Mouse (Mus musculus): ENCODE measurements around the gene Pgs1.

Gene Pgs1

GRCm38 (mm10) chr11:118034395-118034794 lies 48.3 kb downstream of the Pgs1 start:
- in situ Hi-C loops (cut with MboI, MseI) = no loop called here

GRCm38 (mm10) chr11:118035068-118035467 lies 49.0 kb downstream of the Pgs1 start:
- in situ Hi-C loops (cut with MboI, MseI) = no loop called here

DNA sequence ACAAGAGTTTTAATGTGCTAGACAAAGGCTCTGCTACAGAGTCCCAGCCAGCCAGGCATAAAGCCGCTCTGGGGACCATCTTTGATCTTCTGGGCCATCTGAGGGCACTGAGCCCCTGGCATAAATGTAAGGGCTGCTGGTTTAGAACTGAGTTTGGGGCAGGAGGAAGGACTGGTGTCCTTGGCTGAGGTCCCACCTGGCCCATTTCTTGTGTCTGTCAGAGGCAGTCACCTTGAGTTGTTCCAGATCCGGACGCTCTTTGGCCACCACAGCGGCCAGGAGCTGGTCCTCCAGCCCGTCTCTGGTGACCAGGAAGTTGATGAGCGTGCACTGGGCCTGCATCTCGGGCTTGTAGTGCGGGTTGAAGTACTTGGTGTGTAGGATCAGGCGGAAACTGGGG lies 56.7 kb downstream of the Pgs1 start:
- in situ Hi-C loops (cut with MboI, MseI) = loop anchor here (10.0 kb wide), 1 partner anchor 458 kb away; no protein-coding TSS in a partner anchor

DNA sequence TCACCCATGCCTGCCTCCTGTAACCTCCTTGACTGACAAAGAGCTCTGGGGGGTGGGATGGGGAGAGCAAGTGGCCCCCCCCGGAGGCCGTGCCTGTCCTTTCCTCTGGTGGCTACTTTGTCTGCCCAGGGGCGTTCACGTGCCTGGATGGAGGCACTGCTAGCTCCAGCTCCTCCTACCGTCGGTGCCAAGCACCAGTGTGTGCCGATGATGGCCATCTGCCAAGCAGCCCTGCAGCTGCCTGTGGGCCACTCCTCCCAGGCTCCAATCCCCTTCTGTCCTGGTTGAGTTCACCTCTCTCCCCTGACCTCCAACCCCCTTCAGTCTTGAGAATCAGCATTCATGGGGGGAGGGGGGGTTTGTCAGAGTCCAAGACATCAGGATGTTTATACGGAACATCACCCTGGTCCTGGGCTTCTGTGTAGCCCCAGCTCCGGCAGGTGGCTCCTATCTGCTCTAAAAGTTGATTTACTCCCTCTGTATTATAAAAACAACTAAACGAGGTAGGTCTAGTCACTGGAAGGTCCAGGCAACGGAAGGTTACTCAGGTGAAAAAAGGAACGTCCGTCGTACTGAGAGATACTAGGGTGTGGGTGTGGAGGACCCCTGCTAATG lies 57.3 kb downstream of the Pgs1 start:
- in situ Hi-C loops (cut with MboI, MseI) = loop anchor here (10.0 kb wide), 1 partner anchor 459 kb away; no protein-coding TSS in a partner anchor

DNA sequence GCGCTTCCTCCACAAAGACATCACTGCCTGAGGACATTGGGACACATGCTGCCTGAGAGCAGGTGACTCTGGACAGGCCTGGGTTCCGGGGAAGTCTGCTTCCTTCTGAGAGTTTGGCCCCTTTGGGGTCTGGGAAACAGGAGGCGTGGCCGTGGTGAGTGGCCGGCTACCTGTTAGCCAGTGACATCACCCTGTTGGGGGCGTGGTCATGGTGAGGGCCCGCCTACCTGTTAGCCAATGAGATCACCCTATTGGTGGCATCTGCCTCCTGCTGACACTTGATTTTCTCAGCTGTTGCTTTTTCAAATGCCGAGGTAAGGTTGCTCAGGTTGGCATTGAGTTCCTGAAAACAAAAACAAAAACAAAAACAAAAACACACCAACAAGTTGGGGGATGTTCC lies 63.5 kb downstream of the Pgs1 start:
- in situ Hi-C loops (cut with MboI, MseI) = loop anchor here (5.0 to 10.0 kb wide), 2 partner anchors 465 to 1102 kb away; no protein-coding TSS in a partner anchor

GRCm38 (mm10) chr11:118050174-118050573 lies 64.1 kb downstream of the Pgs1 start:
- in situ Hi-C loops (cut with MboI, MseI) = loop anchor here (5.0 kb wide), 1 partner anchor 1103 kb away; no protein-coding TSS in a partner anchor

DNA sequence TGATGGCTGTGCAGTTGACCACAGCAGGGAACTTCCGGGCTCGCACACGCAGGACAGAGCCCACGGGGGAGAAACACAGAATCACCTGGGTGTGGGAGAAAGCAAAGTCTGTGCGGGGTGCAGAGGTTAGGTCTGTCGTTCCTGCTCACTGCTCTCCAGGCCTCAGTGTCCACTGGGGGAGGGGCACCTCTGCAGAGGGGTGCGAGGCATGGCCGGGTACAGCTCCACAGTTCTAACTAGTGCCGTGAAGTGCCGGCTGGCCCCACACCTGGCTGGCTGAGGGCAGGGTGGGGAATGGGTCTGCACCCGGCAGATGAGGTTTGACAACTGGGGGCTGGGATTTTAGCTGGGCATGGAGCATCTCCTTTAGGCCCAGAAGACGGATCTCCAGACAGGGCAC lies 72.3 kb downstream of the Pgs1 start:
- in situ Hi-C loops (cut with MboI, MseI) = no loop called here

- in situ Hi-C loops (cut with MboI, MseI) = no loop called here
These were observed 72.8 kb downstream of the Pgs1 start for GRCm38 (mm10) chr11:118058872-118059271.

GRCm38 (mm10) chr11:118060038-118060437 lies 73.9 kb downstream of the Pgs1 start:
- in situ Hi-C loops (cut with MboI, MseI) = no loop called here

DNA sequence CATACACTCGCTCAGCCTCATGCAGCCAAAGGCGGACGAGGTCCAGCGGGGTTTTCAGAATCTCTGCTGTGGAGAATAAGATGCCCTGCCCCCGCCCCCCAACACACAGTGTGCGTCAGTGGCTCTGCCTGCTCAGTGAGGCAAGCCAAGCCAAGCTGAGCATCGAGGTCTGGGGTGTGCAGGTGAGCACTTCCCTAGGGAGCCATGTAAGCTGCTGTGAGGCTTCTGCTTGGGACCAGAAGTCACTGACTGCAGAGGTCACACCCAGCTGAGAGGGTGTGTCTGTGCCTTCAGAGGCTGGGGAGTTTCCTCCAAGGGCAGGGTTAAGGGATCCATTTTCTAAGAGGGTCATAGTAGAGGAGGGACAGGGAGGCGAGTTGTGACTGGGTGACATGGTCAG lies 81.5 kb downstream of the Pgs1 start:
- in situ Hi-C loops (cut with MboI, MseI) = no loop called here

GRCm38 (mm10) chr11:118068812-118069332 lies 82.8 kb downstream of the Pgs1 start:
- in situ Hi-C loops (cut with MboI, MseI) = no loop called here

- in situ Hi-C loops (cut with MboI, MseI) = no loop called here
These were observed 85.3 kb downstream of the Pgs1 start for GRCm38 (mm10) chr11:118071227-118071912.
